Mouse (Mus musculus): ENCODE data around the gene Stk26. TPM values are rescaled to one million over a fixed set of nuclear protein-coding genes. Genes with fewer than 3 reads are reported as not detected.

Gene Stk26
- polyA plus RNA-seq (2014; fragmentation: Illumina TruSeq; extraction: RNeasy Lipid Tissue Mini Kit (QIAGEN cat#74804); ENCODE audit: low read depth, low replicate concordance), result 13.9 TPM

GRCm38 (mm10) chrX:50840847-50841560 lies at the start of gene Stk26:
Stk26 (plus strand) TSS chrX:50841047.

GRCm38 (mm10) chrX:50942610-50943009 lies 101.8 kb downstream of the Stk26 start, which contains the start of gene Frmd7:
Frmd7 (minus strand) TSS chrX:50942710.

Other genes with a start within 250 kb of the Stk26 start
- gene Frmd7, start 101.7 kb downstream of the Stk26 start, polyA plus RNA-seq (2014; fragmentation: Illumina TruSeq; extraction: RNeasy Lipid Tissue Mini Kit (QIAGEN cat#74804); ENCODE audit: low read depth, low replicate concordance), result 0.87 TPM
- 14.0 TPM for gene Rap2c, start 177.0 kb downstream of the Stk26 start, polyA plus RNA-seq (2014; fragmentation: Illumina TruSeq; extraction: RNeasy Lipid Tissue Mini Kit (QIAGEN cat#74804); ENCODE audit: low read depth, low replicate concordance)